In genomic region chr2:5806201-5806600, GRCm38 (mm10) we compare ENCODE assay signal across 9 mouse cellular contexts. TPM values are rescaled to one million over a fixed set of nuclear protein-coding genes. Genes with fewer than 3 reads are reported as not detected.
DNase-seq lines count a peak whose midpoint lies in the region; ATAC-seq and TF ChIP-seq lines count a peak whose summit lies in the region.
"Not testable (repeated sequence)": the region's sequence is repeated elsewhere in the genome, so short reads cannot be mapped to it uniquely, and the experiment has no call there.
"Had no signal": no experiment of that assay in that cellular context is flagged by ENCODE, and none has a peak within 500 bp of the region (broad histone marks: within the 10 kb centered on the region; RNA-seq: fewer than 3 reads in every experiment).

No protein-coding gene starts in this region.

- not testable (repeated sequence) for H3K4me1 ChIP-seq in cortical plate, adult 2 months (ENCODE audit: control insufficient read depth, insufficient read depth, low read length); intestine, postnatal 0 days (replicated peaks; ENCODE audit: control insufficient read depth, insufficient read depth, low read length); liver, postnatal 0 days (ENCODE audit: insufficient read depth); midbrain, postnatal 0 days (ENCODE audit: insufficient read depth, low read length); stomach, postnatal 0 days (replicated peaks; ENCODE audit: control insufficient read depth, insufficient read depth)

- not testable (repeated sequence) for ATAC-seq in intestine, postnatal 0 days; liver, postnatal 0 days; midbrain, postnatal 0 days (ENCODE audit: low FRiP score); stomach, postnatal 0 days (ENCODE audit: low FRiP score, low TSS enrichment)

- WGBS in intestine, postnatal 0 days = 74% methylated on average over 3 of the region's 3 CpGs
- WGBS in liver, postnatal 0 days (ENCODE audit: insufficient replicate concordance) = 78% methylated on average over 3 of the region's 3 CpGs
- WGBS in midbrain, postnatal 0 days = 86% methylated on average over 3 of the region's 3 CpGs
- 81% methylated on average over 3 of the region's 3 CpGs for WGBS in stomach, postnatal 0 days

- TF ChIP-seq EP300 in liver, postnatal 0 days (IDR thresholded peaks at IDR 0.05; ENCODE audit: low read depth); stomach, postnatal 0 days (optimal IDR thresholded peaks at IDR 0.05): not testable (repeated sequence)

- peak; percentile 36; the same call in 1 of the 2 replicates for TF ChIP-seq CTCF in cortical plate, adult 2 months (IDR thresholded peaks at IDR 0.05; ENCODE audit: extremely low read depth, insufficient read depth, low read length)
- peak; percentile 57 for TF ChIP-seq CTCF in gastrocnemius, adult 2 months (IDR thresholded peaks at IDR 0.05)
- TF ChIP-seq CTCF in intestine, postnatal 0 days (IDR thresholded peaks at IDR 0.05; ENCODE audit: low read depth) = peak; percentile 71
- peak; percentile 71 for TF ChIP-seq CTCF in liver, postnatal 0 days (IDR thresholded peaks at IDR 0.05; ENCODE audit: low read depth)
- TF ChIP-seq CTCF in midbrain, postnatal 0 days (IDR thresholded peaks at IDR 0.05) = peak; percentile 74
- peak; percentile 70 for TF ChIP-seq CTCF in stomach, postnatal 0 days (IDR thresholded peaks at IDR 0.05; ENCODE audit: low read depth)

- not testable (repeated sequence) for H3K9ac ChIP-seq in intestine, postnatal 0 days (ENCODE audit: low read depth, low read length); liver, postnatal 0 days (replicated peaks); midbrain, postnatal 0 days (replicated peaks; ENCODE audit: low read length, poor library complexity, severe bottlenecking); stomach, postnatal 0 days (ENCODE audit: low read length)

- not testable (repeated sequence) for H3K27ac ChIP-seq in cortical plate, adult 2 months (ENCODE audit: insufficient read depth, low read length); gastrocnemius, adult 2 months; intestine, postnatal 0 days (ENCODE audit: low read depth, low read length); liver, postnatal 0 days (ENCODE audit: low read depth); midbrain, postnatal 0 days (ENCODE audit: low read depth, low read length); stomach, postnatal 0 days (replicated peaks)

- intact Hi-C loops in gastrocnemius, adult 2 months (cut with DNase I) = loop anchor here (5.0 kb wide), 1 partner anchor 354 kb away; no protein-coding TSS in a partner anchor

- H3K9me3 ChIP-seq in intestine, postnatal 0 days (ENCODE audit: control insufficient read depth); liver, postnatal 0 days (ENCODE audit: low read length); midbrain, postnatal 0 days (ENCODE audit: low read length); stomach, postnatal 0 days (ENCODE audit: control insufficient read depth, low read length): not testable (repeated sequence)

- not testable (repeated sequence) for TF ChIP-seq POLR2A in cortical plate, adult 2 months (IDR thresholded peaks at IDR 0.05; ENCODE audit: extremely low read depth, insufficient read depth, low read length)

- DNase-seq in B cell, adult 2 months = peak; percentile 63 to 66
- DNase-seq in T-cell, adult 2 months (ENCODE audit: low spot score) = peak; percentile 5
- not testable (repeated sequence) for DNase-seq in gastrocnemius, adult 2 months; liver, postnatal 0 days; stomach, postnatal 0 days (ENCODE audit: low spot score)
- peak; percentile 54 for DNase-seq in midbrain, postnatal 0 days (ENCODE audit: low spot score)

- not testable (repeated sequence) for H3K4me3 ChIP-seq in cortical plate, adult 2 months (ENCODE audit: insufficient read depth, low read length); gastrocnemius, adult 2 months; intestine, postnatal 0 days (ENCODE audit: low read depth, low read length); liver, postnatal 0 days (ENCODE audit: low read depth, low read length); midbrain, postnatal 0 days (ENCODE audit: low read depth, low read length); stomach, postnatal 0 days (ENCODE audit: low read depth, low read length)

- not testable (repeated sequence) for H3K4me2 ChIP-seq in intestine, postnatal 0 days (replicated peaks; ENCODE audit: low read depth); liver, postnatal 0 days (ENCODE audit: low read depth, low read length); midbrain, postnatal 0 days (ENCODE audit: low read depth, low read length, poor library complexity, severe bottlenecking); stomach, postnatal 0 days (replicated peaks; ENCODE audit: low read depth)

- H3K36me3 ChIP-seq in intestine, postnatal 0 days (ENCODE audit: control insufficient read depth, insufficient read depth) = peaks cover 51% of the 10 kb centered on the region
- H3K36me3 ChIP-seq in liver, postnatal 0 days (replicated peaks; ENCODE audit: insufficient read depth, low read length) = peaks cover 26% of the 10 kb centered on the region
- peaks cover 21% of the 10 kb centered on the region for H3K36me3 ChIP-seq in midbrain, postnatal 0 days (ENCODE audit: insufficient read depth, low read length)
- not testable (repeated sequence) for H3K36me3 ChIP-seq in stomach, postnatal 0 days (ENCODE audit: control insufficient read depth, insufficient read depth, low read length)

- not testable (repeated sequence) for H3K27me3 ChIP-seq in intestine, postnatal 0 days (replicated peaks; ENCODE audit: control insufficient read depth, insufficient read depth, low read length); liver, postnatal 0 days (ENCODE audit: insufficient read depth, low read length); midbrain, postnatal 0 days (ENCODE audit: insufficient read depth, low read length); stomach, postnatal 0 days (ENCODE audit: control insufficient read depth, insufficient read depth, low read length)

RNA-seq across cellular contexts. Expression of gene Nudt5, which starts 38.6 kb away (rescaled TPM):
- polyA plus RNA-seq in cortical plate, adult 2 months (2012; rRNA removed) = 11.4 and 12.4 TPM in 2 replicates
- total RNA-seq in gastrocnemius, adult 2 months (2021) = 1 to 10 TPM; 2.6 to 5.1 TPM
- polyA plus RNA-seq in intestine, postnatal 0 days (2015; fragmentation: Nextera tagmentation; extraction: Ambion mirVana) = 22.9 and 24.1 TPM in 2 replicates
- polyA plus RNA-seq in liver, postnatal 0 days (2015; fragmentation: Nextera tagmentation; extraction: Ambion mirVana) = 23.8 and 25.7 TPM in 2 replicates
- total RNA-seq in midbrain, postnatal 0 days (2014; rRNA removed) = 12.6 and 14.3 TPM in 2 replicates
- polyA plus RNA-seq in midbrain, postnatal 0 days (2015; fragmentation: Nextera tagmentation; extraction: Ambion mirVana) = 11.4 and 13.7 TPM in 2 replicates
- 27.2 and 29.1 TPM in 2 replicates for polyA plus RNA-seq in stomach, postnatal 0 days (2015; fragmentation: Nextera tagmentation; extraction: Ambion mirVana)

RNA-seq across cellular contexts. Expression of gene Cdc123, which starts 38.8 kb away (rescaled TPM):
- 118 and 126 TPM in 2 replicates for polyA plus RNA-seq in cortical plate, adult 2 months (2012; rRNA removed)
- total RNA-seq in gastrocnemius, adult 2 months (2021) = 10 to 100 TPM; 79.2 to 89.7 TPM
- polyA plus RNA-seq in intestine, postnatal 0 days (2015; fragmentation: Nextera tagmentation; extraction: Ambion mirVana) = 126 and 129 TPM in 2 replicates
- 122 and 136 TPM in 2 replicates for polyA plus RNA-seq in liver, postnatal 0 days (2015; fragmentation: Nextera tagmentation; extraction: Ambion mirVana)
- total RNA-seq in midbrain, postnatal 0 days (2014; rRNA removed) = 72.5 and 72.9 TPM in 2 replicates
- 223 and 233 TPM in 2 replicates for polyA plus RNA-seq in midbrain, postnatal 0 days (2015; fragmentation: Nextera tagmentation; extraction: Ambion mirVana)
- polyA plus RNA-seq in stomach, postnatal 0 days (2015; fragmentation: Nextera tagmentation; extraction: Ambion mirVana) = 168 and 184 TPM in 2 replicates

RNA-seq across cellular contexts. Expression of gene Gm13199, which starts 56.5 kb away (rescaled TPM):
- polyA plus RNA-seq in cortical plate, adult 2 months (2012; rRNA removed) = 4.9 and 6.5 TPM in 2 replicates
- not detected for total RNA-seq in gastrocnemius, adult 2 months (2021)
- 0.22 and 0.47 TPM in 2 replicates for polyA plus RNA-seq in intestine, postnatal 0 days (2015; fragmentation: Nextera tagmentation; extraction: Ambion mirVana)
- 0.21 and 0.52 TPM in 2 replicates for polyA plus RNA-seq in liver, postnatal 0 days (2015; fragmentation: Nextera tagmentation; extraction: Ambion mirVana)
- total RNA-seq in midbrain, postnatal 0 days (2014; rRNA removed) = 1.2 and 5.2 TPM in 2 replicates
- 0.31 and 0.57 TPM in 2 replicates for polyA plus RNA-seq in midbrain, postnatal 0 days (2015; fragmentation: Nextera tagmentation; extraction: Ambion mirVana)
- 0.25 and 0.32 TPM in 2 replicates for polyA plus RNA-seq in stomach, postnatal 0 days (2015; fragmentation: Nextera tagmentation; extraction: Ambion mirVana)
- total RNA-seq: gastrocnemius, postnatal 36 days had no signal
